In genomic region chr17:65782551-65783141, GRCm38 (mm10) we compare ENCODE assay signal across 7 mouse cellular contexts. TPM values are rescaled to one million over a fixed set of nuclear protein-coding genes. Genes with fewer than 3 reads are reported as not detected.
DNase-seq lines count a peak whose midpoint lies in the region; ATAC-seq and TF ChIP-seq lines count a peak whose summit lies in the region.

Ppp4r1 (plus strand) TSS chr17:65782573.

- H3K4me1 ChIP-seq in intestine, postnatal 0 days (replicated peaks; ENCODE audit: control insufficient read depth, insufficient read depth, low read length): peaks cover 4% of the 10 kb centered on the region; the same call in 1 of the 2 replicates
- H3K4me1 ChIP-seq in limb, embryonic 11.5 days (ENCODE audit: control insufficient read depth, insufficient read depth, low read length): peaks cover 5% of the 10 kb centered on the region; the same call in 1 of the 2 replicates
- peaks cover 23% of the 10 kb centered on the region for H3K4me1 ChIP-seq in midbrain, embryonic 13.5 days (replicated peaks)

- whole genome bisulfite sequencing in intestine, postnatal 0 days: under 1% methylated on average over 74 of the region's 81 CpGs
- under 1% methylated on average over 80 of the region's 81 CpGs for WGBS in limb, embryonic 11.5 days
- WGBS in midbrain, embryonic 13.5 days: under 1% methylated on average over 46 of the region's 81 CpGs

- H3K27ac ChIP-seq in intestine, postnatal 0 days (ENCODE audit: low read depth, low read length): peak within 1 kb of the TSS; percentile 99
- peak within 1 kb of the TSS; percentile 98 for H3K27ac ChIP-seq in limb, embryonic 11.5 days (replicated peaks; ENCODE audit: low read depth, low read length)
- H3K27ac ChIP-seq in midbrain, embryonic 13.5 days: peak within 1 kb of the TSS; percentile 100

- H3K36me3 ChIP-seq in intestine, postnatal 0 days (ENCODE audit: control insufficient read depth, insufficient read depth): no peaks in the 10 kb centered on the region; the same call in 1 of the 2 replicates
- H3K36me3 ChIP-seq in limb, embryonic 11.5 days (ENCODE audit: control insufficient read depth, insufficient read depth, low read length): no peaks in the 10 kb centered on the region
- peaks cover 11% of the 10 kb centered on the region for H3K36me3 ChIP-seq in midbrain, embryonic 13.5 days

- no peaks in the 10 kb centered on the region for H3K27me3 ChIP-seq in intestine, postnatal 0 days (replicated peaks; ENCODE audit: control insufficient read depth, insufficient read depth, low read length)
- H3K27me3 ChIP-seq in limb, embryonic 11.5 days (ENCODE audit: control insufficient read depth, insufficient read depth, low read length): no peaks in the 10 kb centered on the region
- H3K27me3 ChIP-seq in midbrain, embryonic 13.5 days: no peaks in the 10 kb centered on the region

- peak; percentile 82 for DNase-seq in adrenal gland, adult 8-10 months
- peak; percentile 85 for DNase-seq in embryo, embryonic 9.5 days (ENCODE audit: extremely low spot score)
- DNase-seq in gonadal fat pad, adult 2 months (ENCODE audit: low read depth): no peak
- peak; percentile 85 for DNase-seq in limb, embryonic 11.5 days (ENCODE audit: low spot score)
- DNase-seq in spleen, adult 12 weeks (ENCODE audit: low spot score): peak; percentile 59

- H3K4me3 ChIP-seq in intestine, postnatal 0 days (ENCODE audit: low read depth, low read length): peak within 1 kb of the TSS; percentile 90
- peak within 1 kb of the TSS; percentile 87 for H3K4me3 ChIP-seq in limb, embryonic 11.5 days (ENCODE audit: low read depth, low read length)
- peak within 1 kb of the TSS; percentile 94 for H3K4me3 ChIP-seq in midbrain, embryonic 13.5 days (replicated peaks)

- peak; percentile 79 for ATAC-seq in intestine, postnatal 0 days
- ATAC-seq in limb, embryonic 11.5 days (ENCODE audit: insufficient number of reproducible peaks, low FRiP score, low TSS enrichment, low read depth): peak; percentile 85
- peak; percentile 82 for ATAC-seq in midbrain, embryonic 13.5 days

- H3K9me3 ChIP-seq in intestine, postnatal 0 days (ENCODE audit: control insufficient read depth): no peaks in the 10 kb centered on the region
- no peaks in the 10 kb centered on the region for H3K9me3 ChIP-seq in limb, embryonic 11.5 days (ENCODE audit: control insufficient read depth, low read length)
- no peaks in the 10 kb centered on the region for H3K9me3 ChIP-seq in midbrain, embryonic 13.5 days

- TF ChIP-seq CTCF in intestine, postnatal 0 days (IDR thresholded peaks at IDR 0.05; ENCODE audit: low read depth): peak; percentile 61

- H3K4me2 ChIP-seq in intestine, postnatal 0 days (replicated peaks; ENCODE audit: low read depth): peak within 1 kb of the TSS; percentile 79
- H3K4me2 ChIP-seq in limb, embryonic 11.5 days (ENCODE audit: low read depth, severe bottlenecking): peak within 1 kb of the TSS; percentile 65
- peak within 1 kb of the TSS; percentile 72 for H3K4me2 ChIP-seq in midbrain, embryonic 13.5 days (replicated peaks)

- peak within 1 kb of the TSS; percentile 99 for H3K9ac ChIP-seq in intestine, postnatal 0 days (ENCODE audit: low read depth, low read length)
- peak within 1 kb of the TSS; percentile 99 for H3K9ac ChIP-seq in limb, embryonic 11.5 days (ENCODE audit: low read length)
- H3K9ac ChIP-seq in midbrain, embryonic 13.5 days (replicated peaks): peak within 1 kb of the TSS; percentile 99

RNA-seq across cellular contexts. Expression of gene Ppp4r1, which starts in this region (rescaled TPM):
- total RNA-seq in adrenal gland, adult 8-10 months (2022): 10 to 100 TPM; 61.5 to 75.7 (median 67.7) TPM
- 32.7 and 41.2 TPM in 2 replicates for polyA plus RNA-seq in gonadal fat pad, adult 2 months (2012; rRNA removed)
- 28.7 and 30.0 TPM in 2 replicates for polyA plus RNA-seq in intestine, postnatal 0 days (2015; fragmentation: Nextera tagmentation; extraction: Ambion mirVana)
- polyA plus RNA-seq in limb, embryonic 11.5 days (2014; fragmentation: Nextera tagmentation; extraction: Ambion mirVana): 62.4 and 64.0 TPM in 2 replicates
- polyA plus RNA-seq in midbrain, embryonic 13.5 days (2015; fragmentation: Nextera tagmentation; extraction: Ambion mirVana): 48.0 and 51.2 TPM in 2 replicates
